Mouse (Mus musculus) gastrocnemius, postnatal 36 days (tissue): ENCODE data around the gene Hnrnpm. TPM values are rescaled to one million over a fixed set of nuclear protein-coding genes. Genes with fewer than 3 reads are reported as not detected.
A peak's percentile ranks its signal among the peaks of the same experiment; 100 is the strongest.
"Not testable (repeated sequence)": the region's sequence is repeated elsewhere in the genome, so short reads cannot be mapped to it uniquely, and the experiment has no call there.

Source experiments
- DNase-seq, 2 experiments: peaks; one replicate each; pipeline ENCODE4 v3.0.0; 2022
- intact Hi-C: fragments of 180-260 bp; cut with DNase I; formaldehyde crosslinking; loops from one replicate; pipeline ENCODE4 v1.15.1; 2025
- long read RNA-seq, 2 experiments: library from polyadenylated mRNA; stranded (forward); transcript quantifications; one replicate each; pipeline ENCODE4 v2.0.0; 2021
- total RNA-seq, 2 experiments: library from RNA; stranded (reverse); gene quantifications; 2 replicates each; pipeline ENCODE4 v1.2.3; 2021

The Hnrnpm gene
- total RNA-seq = 10 to 100 TPM; 57.9 to 64.7 TPM
- long read RNA-seq, experiment 1, partial matches to known transcripts = 34 of 46 reads
- long read RNA-seq, experiment 1, other reads (novel, unspliced or antisense) = 11 of 46 reads
- long read RNA-seq, experiment 2, partial matches to known transcripts = 41 of 52 reads
- long read RNA-seq, experiment 2, other reads (novel, unspliced or antisense) = 11 of 52 reads

DNA sequence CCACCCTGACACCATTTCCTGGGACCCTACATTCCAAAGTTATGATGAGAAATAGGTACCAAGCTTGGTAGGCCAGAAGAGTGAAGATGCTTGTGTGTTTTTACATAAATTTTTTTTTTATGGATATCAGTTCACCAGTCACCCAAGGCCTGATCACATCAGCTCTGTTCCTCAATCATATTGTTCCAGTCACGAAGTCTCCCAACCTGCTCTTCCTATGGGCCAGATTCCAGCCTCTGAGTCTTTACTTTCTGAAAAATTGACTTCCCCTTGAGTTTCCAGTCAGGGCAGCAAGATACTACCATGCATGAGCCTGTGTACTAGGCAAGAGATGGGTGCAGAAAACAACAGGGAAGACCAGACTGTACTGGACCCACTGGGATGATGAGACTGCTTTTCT, at the start of gene Hnrnpm:
Gene Hnrnpm, minus strand, starts transcription at position 101 of the 400 bp plus-strand sequence.
- DNase-seq = no peak
- intact Hi-C loops = no loop called here

DNA sequence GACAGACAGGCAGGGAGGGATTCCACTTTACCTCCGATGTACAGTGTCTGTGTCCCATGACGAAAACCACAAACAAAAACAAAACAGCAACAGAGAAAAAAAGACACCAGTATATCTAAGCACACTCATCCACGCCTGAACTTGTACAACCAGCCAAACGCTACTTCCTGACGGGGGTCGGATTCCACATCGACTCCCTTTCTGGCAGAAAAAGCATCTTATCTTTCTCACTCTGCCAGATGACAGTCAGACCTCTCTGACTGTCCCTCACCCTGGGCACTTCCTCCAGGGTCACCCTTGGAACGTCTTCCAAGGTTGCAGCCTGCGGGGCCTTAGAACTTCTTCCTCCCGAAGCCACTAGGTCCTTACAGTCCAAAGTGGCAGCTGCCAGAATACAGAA, 46.9 kb upstream of the Hnrnpm start:
- intact Hi-C loops = not testable (repeated sequence)

DNA sequence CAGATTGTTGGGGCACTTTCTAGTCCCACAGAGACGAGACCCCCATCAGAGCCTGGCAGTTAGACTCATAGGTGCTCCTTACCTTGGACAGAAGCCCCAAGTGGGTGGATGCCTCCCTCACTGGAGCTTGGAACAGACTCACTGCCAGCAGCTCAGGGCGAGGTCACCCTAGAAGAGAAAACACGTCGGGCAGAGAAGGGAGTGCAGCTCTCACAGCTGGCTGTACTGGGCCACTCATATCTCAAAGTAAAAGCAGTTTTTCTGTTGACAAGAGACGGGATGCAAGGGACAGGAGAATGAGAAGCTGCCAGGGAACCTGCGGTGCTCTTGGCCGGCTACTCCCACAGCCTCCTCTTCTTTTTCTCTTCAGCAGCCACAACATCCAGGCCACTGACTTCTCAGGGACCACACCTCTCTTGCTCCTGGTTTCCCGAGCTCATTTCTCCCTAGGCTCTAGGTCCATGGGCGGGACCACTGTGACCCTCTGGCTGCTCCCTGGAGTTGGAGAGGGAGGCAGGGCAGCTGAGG, 46.0 kb upstream of the Hnrnpm start:
- DNase-seq, intact Hi-C loops: not testable (repeated sequence)

More for the DNA sequence above, 46.9 kb upstream of the Hnrnpm start:
- not testable (repeated sequence) for DNase-seq

DNA sequence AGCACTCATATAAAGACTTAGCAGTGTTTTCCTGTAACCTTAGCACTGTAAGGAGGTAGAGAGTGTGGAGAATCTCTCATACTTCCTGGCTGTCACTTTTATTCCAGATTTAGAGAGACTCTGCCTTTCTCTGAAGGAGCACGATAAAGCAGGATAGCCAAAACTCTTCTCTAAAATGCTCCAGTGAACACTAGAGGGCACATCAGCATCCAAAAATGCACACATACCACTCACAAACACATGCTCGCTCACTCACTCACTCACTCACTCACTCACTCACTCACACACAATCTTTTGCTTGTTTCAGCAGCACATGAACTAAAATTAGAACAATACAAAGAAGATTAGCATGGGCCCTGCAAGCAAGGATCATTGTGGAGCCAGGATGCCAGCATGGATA, 42.6 kb upstream of the Hnrnpm start:
- intact Hi-C loops = no loop called here
- DNase-seq = no peak

DNA sequence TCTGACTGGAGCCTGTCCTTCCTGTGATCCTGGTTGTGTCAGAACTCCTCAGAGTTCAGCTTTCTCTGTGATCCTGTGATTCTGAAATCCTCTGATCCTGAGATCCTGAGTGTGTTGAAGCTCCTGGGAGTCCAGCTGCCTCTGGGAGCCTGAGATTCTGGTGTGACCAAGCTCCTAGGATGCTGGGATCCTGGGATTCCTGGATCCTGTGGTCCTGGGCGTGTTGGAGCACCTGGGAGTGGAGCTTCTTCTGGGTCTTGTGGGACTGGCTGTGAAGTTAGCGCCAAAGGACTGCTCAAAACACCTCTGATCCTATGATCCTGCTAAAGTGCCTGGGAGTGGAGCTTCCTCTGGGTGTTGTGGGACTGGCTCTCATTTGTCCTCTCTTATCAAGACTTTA, 41.7 kb upstream of the Hnrnpm start:
- no peak for DNase-seq
- intact Hi-C loops = no loop called here

DNA sequence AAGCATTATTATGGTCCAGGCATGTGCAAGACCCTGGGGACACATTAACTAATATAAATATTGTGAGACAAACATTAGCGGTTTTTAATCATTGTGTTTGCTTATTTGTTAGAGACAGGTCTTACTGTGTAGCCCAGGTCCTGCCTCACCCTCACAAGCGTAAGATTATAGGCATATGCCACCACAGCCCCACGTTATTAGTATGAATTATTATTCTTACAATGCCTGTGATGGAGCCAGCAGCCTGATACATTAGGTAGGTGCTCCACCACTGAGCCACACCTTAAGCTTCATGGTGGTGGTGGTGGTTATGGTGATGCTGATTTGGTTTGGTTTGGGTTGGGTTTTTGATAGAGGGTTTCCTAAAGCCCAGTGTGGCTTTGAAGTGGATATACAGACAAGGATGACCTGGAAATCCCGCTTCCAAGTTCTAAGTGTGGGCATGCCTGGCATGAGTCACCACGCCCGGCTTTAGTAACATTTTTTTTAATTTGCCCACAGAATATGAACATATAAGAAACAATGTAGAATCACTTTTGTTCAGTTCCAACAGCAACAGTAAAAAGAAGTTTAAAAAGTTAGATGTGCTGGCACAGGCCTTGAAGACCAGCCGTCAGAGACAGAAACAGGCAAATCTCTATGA, 33.2 kb upstream of the Hnrnpm start:
- intact Hi-C loops = no loop called here
- DNase-seq = no peak

DNA sequence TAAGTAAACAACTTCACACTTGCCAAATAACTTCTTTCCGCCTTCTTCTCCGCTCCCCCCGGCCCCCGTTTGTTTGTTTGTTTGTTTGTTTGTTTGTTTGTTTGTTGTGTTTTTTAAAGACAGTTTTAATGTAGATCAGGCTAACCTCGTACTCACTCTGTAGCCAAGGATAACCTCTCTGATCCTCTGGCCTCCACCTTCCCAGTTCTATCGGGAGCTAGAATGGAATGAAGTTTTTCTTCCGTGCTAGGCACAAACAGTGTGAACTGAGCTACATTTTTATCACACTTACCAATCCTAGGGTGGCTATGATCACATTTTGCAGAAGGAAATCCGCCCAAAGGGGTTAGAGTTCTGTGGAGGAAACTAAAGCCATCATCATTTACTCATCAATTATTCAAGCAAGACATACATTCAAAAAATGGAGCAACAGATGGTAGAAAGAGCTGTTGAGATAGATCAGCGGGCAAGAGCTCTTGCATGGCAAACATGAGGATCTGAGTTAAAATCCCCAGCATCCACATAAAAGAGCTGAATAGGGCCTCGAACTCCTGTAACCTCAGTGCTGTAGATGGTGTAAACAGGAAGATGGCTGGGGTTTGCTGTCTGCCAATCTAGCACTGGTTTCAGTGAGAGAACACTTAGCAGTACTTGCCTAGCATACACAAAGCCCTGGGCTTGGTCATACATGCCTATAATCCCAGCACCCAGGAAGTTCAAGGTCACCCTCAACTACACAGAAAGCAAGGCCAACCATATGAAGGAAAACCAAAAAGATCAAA, 32.5 kb upstream of the Hnrnpm start:
- no peak for DNase-seq
- intact Hi-C loops = no loop called here

DNA sequence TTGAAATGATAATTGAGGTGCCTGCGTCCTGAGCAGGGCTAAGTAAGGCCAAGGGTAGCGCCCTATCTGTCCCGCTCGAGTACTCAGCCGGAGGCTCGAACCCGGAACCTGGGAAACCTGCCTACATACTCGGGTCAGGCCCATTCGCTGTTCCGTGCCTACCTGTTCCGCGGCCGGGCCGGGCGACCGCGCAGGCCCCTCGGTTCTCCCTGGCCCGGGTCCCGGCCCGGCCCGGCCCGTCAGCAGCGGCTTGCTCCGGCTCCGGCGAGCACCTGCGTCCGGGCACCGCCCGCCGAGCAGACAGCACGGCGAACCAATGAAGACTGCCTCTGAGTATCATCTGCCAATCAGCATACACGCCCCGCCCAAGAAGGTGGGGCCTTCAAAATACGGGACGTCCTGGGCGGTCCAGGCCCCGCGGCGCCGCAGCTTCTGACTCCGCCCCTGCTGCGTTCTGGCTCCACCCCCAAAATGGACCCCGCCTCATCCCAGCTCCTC, 31.8 kb upstream of the Hnrnpm start, which contains the start of gene March2:
Gene March2, minus strand, starts transcription at position 287 of the 498 bp plus-strand sequence.
- intact Hi-C loops = no loop called here

DNA sequence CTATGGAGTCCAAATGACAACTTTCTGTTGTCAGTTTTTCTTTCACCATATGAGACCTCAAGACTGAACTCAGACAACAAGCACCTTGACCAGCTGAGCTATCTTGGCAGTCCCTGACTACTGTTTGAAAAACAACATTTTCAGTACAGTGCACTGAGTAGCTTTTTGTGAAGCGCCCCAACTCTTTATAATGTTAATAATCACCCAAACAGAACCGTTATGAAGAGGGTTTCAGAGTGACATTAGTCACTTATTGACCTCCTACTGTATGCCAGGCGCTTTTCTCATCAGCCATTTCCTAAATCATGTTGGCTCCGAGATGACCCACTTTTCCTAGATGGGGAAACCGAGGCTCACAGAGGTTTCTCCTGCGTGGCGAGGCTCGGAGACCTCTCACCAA, 31.3 kb upstream of the Hnrnpm start:
- no peak for DNase-seq
- intact Hi-C loops = no loop called here

More for the DNA sequence above, 31.8 kb upstream of the Hnrnpm start, which contains the start of gene March2:
- peak; percentile 98 for DNase-seq

DNA sequence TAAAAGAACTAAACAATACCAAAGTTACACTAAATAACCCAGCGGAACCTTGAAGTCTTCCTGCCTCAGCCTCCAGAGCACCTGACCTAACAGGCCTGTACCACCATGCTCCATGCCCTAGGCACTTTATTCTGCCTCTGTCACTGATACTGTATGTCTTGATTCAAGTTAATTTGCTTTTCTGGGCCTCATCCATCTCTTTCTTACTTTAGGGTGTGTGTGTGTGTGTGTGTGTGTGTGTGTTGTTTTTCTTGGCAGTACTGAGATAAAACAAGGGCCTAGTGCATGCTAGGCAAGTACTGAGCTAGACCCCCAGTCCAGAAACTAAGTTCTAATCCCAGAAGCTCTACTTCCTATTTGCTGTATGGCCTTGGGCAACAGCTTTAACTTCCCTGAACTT, 30.6 kb upstream of the Hnrnpm start:
- no peak for DNase-seq
- intact Hi-C loops = no loop called here

DNA sequence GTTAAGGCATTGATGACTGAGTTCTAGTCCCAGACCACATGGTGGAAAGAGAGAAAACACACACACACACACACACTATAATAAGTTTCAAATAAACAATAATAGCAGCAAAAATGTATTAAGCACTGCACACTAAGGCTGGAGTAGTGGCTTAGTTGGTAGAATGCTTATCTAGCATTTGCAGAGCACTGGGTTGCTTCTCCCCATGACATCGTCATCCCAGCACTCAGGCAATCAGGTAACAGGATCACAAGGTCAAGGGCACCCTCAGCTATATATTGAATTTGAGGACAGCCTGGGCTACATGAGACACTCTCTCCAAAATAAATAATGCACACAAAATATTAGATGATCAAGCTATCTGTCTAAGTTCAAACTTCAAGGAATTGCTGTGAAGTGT, 28.1 kb upstream of the Hnrnpm start:
- intact Hi-C loops = no loop called here

DNA sequence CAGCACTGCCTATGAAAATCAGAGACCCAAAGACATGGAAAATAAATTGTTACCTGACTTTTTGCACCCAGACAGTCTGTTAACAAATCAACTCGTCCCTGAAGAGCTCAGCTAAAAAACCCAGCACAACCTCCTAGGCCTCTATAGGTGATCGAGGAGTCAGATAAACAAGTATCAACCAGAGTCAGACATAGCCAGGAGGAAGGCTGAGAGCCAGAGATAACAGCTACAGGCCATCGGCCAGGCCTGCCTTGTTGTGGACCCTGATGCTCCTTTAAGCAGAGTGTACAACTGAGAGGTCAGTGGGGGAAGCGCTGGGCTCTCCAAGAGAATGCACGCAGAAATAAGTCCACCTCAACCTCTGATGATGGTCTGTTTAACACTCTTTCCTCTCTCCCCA, 26.6 kb upstream of the Hnrnpm start:
- no peak for DNase-seq
- intact Hi-C loops = no loop called here

More for the DNA sequence above, 28.1 kb upstream of the Hnrnpm start:
- no peak for DNase-seq

DNA sequence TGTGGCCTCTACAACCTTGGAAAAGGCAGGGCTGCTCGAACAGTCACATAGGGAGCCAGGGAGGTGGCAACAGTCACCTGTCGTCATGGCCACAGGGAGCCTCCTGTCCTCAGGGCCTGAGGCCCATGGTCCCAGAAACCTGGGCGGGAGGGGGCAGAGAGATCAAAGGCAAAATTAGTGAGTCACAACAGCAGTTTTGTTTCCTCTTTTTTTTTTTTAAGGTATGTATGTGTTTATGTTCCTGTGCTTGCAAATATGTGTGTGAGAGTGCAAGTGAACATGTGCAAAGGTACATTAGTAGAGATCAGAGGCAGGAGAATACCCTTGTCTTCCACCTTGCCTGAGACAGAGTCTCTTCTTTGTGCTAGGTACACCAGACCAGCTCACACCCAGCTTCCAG, 23.2 kb upstream of the Hnrnpm start:
- intact Hi-C loops = no loop called here
- no peak for DNase-seq

DNA sequence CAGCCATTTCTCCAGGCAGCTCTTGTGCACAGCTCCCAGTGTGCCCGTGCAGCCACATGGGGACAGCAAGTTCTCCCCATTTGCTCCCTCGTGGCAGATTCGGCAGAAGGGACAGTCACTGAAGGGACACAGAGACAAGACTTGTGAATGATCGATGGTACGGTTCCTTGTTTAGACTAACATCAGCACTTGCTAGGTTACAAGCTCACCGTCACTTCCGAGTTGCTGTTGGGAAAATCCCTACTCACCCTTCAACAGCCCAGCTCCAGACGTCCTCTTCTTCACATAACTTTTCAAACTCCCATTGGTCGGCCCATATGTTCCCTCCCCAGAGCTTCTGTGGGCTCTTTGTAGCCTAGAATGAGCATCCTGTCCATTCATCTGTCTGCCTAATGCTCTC, 16.4 kb upstream of the Hnrnpm start:
- intact Hi-C loops = no loop called here
- DNase-seq = no peak

DNA sequence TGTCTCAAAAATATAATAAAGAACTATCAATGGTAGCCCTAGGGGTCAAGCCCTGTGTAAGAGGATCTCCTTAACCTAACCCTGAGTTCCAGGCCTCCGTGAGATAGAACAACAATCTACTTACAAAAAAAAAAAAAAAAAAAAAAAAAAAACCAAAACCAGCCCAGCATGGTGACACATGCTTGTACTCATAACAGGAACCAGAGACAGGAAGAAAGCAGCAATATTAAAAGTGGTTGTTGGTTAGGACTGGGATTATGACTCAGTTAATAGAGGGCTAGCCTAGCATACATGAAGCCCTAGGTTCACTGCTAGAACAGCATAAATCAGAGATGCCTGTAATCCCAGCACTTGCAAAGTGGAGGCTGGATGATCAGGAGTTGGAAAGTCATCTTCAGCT, 15.5 kb upstream of the Hnrnpm start:
- DNase-seq = no peak
- intact Hi-C loops = no loop called here

DNA sequence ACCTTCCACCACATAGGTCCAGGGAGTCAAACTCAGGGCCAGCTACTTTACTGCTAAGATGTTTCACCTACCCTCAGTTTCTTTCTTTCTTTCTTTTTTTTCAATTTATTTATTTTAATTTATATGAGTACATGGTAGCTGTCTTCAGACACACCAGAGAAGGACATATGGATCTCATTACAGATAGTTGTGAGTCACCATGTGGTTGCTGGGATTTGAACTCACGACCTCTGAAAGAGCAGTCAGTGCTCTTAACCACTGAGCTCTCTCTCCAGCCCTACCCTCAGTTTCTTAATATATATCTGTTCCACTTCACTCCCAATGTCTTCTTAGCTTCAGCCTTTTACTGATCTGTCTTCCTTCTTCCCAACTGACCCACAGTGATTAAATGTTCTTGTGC, 8.8 kb upstream of the Hnrnpm start:
- intact Hi-C loops = no loop called here
- DNase-seq = no peak

DNA sequence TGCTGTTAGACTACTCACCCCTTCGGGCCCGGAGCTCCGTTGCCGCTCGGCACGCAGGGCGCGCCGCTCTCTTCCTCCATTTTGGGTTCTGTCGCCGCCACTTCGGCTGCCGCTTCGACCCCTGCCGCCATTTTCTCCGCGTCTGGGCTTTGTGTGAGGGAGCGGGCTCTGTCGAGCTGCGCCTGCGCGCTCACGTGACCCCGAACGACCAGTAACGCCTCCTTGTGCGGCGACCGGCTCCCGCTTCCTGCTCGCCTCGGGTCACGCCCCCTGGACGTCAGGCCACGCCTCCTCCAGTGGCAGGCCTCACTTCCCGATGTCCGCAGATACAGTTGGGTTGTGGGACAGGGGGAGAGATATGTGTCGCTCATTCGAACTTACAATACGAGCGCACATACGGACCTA, 1.4 kb downstream of the Hnrnpm start:
- intact Hi-C loops = no loop called here
- DNase-seq = peak; percentile 95 to 99

DNA sequence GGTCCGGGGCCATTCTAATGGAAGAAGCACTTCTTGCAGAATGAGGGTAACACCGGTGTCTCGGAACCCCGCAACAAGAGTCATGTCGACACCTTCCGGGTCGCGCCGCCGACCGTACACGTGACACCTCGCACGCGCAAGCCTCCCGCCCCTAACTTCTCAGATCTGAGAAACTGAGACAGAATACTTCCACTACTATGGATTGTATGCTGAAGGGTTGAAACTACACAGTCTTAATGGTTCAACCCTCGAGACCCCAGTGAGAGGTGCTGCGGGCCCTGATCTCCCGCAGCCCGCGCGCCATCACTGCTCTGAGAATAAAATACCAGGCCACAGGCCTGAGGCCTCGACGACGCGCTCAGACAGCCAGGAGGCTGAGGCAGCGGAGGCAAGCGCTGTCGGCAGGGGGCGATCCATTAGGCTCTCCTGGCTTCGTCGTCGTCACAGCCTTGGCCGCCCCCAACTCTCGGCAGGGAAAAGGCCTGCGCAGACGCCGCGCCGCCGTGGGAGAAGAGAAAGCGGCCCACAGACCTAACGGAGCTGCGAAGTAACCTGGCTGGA, 1.9 kb downstream of the Hnrnpm start:
- peak; percentile 32 to 51 for DNase-seq
- intact Hi-C loops = no loop called here

DNA sequence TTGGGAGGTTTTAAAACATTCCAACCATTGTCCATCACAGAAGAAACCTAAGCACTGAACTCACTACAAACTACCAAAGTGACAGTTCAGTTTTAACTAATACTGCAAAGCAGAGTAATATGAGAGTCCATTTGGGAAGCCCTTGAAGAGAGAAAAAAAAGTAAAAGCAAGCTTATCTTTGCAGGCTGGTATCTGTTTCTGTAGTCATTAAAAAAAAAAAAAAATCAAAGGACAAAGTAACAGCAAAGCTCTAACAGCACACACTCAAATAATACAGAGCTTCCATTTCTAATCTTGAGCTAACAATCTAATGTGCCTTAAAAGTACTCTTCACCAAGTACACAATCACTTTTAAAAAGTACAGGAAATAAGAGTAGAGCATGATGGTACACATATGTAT, 4.9 kb downstream of the Hnrnpm start:
- no peak for DNase-seq
- intact Hi-C loops = no loop called here

DNA sequence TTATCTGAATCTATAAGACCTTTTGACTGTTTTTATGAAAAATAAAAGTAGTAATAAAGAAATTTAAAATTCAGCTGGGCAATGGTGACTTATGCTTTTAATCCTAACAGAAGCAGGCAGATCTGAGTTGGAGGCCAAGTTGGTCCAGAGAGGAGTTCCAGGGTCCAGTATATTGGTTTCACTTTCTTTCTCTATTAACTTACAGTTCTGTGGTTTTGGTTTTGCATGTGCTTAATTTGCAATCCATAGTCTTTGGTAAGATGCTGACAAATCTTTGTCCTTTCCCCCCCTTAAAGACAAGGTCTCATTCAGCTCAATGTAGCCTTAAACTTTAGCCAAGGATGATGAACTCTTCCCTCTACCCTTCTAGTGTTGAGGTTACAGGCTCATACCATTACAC, 7.9 kb downstream of the Hnrnpm start:
- intact Hi-C loops = no loop called here
- no peak for DNase-seq

DNA sequence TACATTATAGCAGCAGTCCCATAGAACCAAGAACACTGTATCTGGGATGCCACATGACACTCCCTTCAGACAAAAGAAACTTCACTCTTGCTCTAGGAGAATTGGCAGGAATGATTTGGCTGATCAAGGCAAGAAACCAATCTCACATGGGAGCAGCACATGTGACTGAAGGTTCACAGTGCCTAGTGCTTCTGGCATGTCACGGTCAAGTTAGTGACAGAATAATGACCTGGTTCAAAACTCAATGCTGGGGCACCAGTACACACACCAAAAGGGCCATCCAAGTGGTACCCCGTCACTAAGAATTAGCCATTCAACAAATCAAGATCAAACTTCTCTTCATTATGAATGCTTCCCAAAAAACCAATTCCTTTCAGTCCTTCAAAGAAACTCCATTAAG, 10.6 kb downstream of the Hnrnpm start:
- intact Hi-C loops = no loop called here
- no peak for DNase-seq
